Mouse (Mus musculus) testis, postnatal 14 days (tissue): ENCODE measurements around the gene P2rx5.
A peak's percentile ranks its signal among the peaks of the same experiment; 100 is the strongest.

Experiments
- DNase-seq: peaks from one replicate; pipeline ENCODE4 v3.0.0; 2021; ENCODE audit warnings: low spot score

P2rx5 gene

DNA sequence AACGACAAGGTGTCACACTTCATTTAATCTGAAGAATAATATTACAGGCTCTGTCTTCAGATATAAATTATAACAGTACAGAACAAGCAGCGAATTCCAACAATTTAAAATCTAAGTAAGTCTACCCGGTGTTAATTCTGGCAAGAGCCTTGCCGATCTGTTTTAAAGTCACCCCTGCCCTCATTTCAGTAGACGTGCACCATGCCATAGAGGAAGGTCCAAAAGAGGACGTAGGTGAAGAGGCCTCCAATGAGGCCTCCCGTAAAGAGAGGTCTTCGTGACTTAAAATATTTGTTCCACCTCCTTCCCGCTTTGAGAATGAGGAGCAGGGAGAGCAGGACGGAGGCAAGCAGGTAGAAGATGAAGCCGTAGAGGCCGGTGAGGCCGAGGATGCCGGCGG, 16.0 kb downstream of the P2rx5 start:
- DNase-seq: no peak

DNA sequence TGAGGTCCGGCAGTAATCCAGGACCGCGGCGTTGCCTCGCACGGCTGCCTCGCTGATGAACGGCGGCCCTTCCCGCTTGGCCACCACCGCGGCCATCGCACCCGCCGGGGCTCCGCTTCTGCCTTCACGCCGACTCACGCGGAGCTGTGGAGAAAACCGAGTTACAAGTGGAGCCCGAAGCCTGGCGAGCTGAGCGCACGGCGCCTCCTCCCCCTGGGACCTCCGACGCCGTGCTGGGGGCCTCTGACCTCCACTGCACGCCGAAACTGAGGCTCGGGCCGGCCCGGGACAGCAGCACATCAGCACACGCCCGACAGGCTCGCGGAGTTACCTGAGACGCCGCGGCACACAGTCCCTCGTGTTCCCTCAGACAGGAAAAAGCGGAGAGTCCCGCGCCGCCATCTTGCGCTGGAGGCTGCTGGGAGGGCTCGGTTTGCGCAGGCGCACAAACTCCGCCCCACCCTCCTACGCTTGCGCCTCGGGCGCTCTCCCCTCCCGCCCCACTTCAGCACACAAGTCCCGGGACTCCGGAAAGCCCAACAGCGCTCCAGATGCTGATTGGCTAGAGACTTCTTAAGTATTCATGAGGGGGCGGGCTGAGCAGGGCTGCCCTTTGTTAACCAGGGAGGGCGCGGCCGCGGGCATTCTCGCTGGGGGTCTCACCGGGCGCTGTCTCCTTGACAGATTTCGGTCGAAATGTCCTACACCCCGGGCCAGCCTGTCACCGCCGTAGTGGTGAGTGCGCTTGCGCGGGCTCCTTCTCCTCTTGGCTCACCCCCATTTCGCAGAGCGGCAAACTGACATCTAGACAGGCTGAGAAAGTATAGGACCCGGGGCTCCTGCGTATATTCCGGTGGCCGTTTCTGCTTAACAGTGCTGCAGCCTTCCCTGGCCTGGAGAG, 16.6 kb downstream of the P2rx5 start, which contains the start of the genes Emc6 and Tax1bp3:
Gene Emc6, minus strand, starts transcription at position 430 of the 901 bp plus-strand sequence.
Gene Tax1bp3, plus strand, starts transcription at position 476 of the 901 bp plus-strand sequence.
- DNase-seq: peak; percentile 98

DNA sequence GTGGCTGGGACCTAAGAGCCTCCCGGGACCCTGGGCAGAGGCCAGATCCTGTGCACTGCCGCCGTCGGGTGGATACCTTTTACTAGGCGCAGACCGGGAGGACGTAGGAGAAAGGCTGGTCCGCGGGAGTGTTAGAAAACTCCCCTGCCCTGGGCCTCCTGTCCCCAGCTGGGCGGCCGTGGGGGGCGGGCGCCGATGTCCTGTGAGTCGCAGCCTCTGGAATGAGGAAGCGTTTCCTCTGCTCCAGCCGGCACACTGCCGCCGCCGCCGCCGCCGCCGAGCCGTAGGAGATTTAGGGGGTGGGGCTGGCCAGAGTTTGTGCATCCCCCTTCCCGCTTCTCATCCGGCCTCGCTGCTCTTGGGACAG, 17.3 kb downstream of the P2rx5 start:
- DNase-seq: peak; percentile 72

DNA sequence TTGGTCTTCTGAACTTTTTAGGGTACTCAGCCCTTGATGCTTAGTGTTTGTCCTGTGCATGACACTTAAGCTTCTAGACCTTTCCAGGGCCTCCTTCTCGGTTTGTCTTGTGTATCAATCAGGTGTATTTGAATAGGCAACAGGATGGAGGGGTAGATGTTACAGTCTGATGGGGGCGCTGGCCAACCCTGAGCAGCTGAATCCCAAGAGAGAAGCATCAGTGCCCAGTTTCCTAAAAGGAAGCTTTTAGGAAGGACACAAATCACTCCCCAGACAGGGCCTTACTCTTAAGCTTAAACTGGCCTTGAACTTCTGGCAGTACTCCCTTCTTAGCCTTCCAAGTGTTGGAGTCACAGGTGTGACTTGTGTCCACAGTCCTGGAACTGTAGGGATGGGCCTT, 17.7 kb downstream of the P2rx5 start:
- DNase-seq: no peak

DNA sequence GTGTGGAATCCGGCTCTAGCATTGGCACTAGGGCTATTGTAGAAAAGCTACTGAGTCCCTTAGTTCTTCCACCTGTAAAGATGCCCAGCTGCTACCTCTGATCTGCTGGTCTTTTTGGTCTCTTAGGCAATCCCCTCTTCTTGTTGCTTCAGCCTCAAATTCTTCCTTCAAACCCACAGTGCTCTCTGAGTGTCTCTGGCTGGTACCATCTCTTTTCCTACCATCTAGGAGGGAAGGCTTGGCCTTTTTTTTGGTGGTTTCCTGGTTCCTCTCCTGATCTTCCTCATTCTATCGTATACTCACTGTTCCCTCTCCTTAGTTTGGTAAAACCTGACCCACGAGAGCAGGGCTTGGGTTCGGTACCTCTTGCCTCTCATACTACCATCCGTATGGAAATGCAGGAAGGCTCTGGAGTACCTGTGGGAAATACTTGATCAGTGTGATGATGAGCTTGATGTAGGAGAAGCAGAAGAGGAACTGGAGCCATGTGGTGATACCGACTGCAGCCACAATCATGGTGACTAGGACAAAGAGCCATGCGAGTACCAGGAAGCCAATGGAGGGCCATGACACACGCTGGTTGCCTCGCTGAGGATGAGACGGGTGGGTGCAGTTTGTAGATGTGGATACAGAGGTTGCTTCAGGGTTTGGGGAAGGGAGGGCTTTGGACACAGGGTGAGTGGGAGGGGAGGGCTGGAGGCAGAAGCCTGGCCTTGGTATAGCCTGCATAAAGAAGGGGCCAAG, 25.8 kb downstream of the P2rx5 start:
- no peak for DNase-seq

DNA sequence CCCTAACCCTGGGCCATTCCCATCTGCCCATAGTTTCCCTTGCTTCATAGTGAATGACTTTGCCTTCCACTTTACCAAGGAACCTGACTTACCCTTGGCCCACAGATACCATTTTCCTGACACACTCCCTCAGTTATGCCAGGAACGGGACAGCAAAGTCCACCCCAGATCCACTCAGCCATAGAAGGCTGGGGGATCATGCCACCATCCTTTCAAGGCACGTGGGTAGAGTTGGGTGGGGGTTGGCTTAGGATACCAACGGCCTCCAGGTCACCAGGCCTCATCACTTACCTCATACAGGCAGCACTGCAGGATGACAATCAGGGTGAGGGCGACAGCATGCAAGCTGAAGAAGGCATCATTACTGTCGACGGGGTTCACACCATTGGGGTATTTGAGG, 27.0 kb downstream of the P2rx5 start:
- no peak for DNase-seq

DNA sequence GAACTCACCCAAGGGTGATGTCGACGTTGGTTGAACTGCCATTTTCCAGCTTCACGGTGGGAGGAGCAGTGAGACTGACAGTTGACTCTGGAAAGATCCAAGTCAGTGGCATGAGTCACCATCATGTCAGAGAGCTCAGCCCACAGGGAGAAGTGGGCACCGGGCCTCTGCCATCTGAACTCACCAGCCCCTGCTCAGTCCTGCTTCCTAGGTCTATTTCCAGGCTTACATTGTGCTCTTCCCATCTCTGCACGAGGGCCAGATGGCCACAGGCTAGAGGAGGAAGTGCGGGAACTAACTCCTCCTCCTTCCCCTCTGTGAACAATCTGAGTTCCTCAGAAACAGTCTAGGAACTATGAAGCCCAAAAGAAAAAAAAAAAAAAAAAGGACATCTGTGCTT, 32.8 kb downstream of the P2rx5 start:
- DNase-seq: no peak

DNA sequence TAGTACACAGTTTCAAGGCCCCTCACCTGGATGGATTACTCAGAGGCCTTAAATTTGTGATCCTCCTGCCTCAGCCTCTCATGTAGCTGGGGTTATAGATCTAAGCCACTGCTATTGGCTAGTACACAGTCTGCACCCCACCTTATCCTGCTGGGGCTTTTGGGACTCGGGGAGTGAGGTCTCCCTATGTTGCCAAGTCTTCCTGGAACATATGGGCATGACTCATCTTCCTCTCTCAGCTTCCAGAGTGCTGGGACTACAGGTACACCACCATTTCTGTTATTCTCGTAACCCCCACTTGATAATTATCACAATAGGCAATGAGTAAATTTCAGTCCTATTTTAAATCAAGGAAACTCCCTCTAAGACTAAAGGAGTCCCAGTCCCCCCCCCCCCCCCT, 34.2 kb downstream of the P2rx5 start:
- DNase-seq: no peak

DNA sequence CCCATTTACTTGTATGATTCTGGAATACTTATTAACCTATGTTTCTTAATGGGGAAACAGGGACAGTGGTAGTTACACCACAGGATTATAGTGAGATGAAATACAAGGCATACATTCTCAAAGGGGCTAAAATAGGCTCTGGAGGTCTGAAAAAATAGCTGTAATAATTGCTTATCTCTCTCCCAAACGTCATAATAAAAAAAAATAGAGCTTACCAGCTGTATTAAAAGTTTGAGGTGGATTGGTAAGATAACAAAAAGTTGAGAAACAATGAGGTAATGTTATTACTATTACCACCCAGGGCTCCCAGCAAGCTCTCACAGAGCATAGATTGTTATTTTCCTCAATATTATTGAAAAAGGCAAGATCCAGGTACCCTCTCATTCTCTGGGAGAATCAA, 38.0 kb downstream of the P2rx5 start:
- DNase-seq: no peak

DNA sequence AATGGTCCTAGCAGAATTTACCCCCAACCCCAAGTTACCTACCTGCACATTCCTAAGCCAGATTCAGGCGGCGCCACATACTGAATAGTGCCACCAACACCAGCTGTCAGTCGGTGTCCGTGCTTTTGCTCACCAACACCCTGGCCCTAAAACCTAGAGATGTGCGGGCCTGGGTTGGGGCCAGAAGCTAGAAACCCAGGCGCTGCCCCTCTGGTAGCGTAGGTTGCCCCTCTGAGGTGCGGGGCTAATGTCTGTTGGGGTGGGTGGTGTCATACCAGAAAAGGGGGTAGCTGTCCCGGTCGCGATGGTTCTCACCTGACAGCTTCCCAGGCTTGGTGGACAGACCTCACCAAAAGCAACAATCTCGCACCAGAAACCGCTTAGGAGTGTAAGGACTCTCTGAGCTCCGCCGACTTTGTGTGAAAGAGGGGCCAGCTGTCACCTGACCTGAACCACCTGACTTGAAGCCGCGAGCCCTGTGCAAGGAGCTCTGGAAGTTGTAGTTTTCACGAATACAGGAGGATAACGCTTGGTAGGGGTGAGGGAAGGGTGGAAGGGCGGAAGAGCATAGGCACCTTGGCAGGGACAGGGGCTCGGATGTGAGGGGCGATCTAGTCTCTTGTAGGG, 38.5 kb downstream of the P2rx5 start, which contains the start of gene Ctns:
Gene Ctns, minus strand, starts transcription at position 440 of the 627 bp plus-strand sequence.
- DNase-seq: peak; percentile 84

DNA sequence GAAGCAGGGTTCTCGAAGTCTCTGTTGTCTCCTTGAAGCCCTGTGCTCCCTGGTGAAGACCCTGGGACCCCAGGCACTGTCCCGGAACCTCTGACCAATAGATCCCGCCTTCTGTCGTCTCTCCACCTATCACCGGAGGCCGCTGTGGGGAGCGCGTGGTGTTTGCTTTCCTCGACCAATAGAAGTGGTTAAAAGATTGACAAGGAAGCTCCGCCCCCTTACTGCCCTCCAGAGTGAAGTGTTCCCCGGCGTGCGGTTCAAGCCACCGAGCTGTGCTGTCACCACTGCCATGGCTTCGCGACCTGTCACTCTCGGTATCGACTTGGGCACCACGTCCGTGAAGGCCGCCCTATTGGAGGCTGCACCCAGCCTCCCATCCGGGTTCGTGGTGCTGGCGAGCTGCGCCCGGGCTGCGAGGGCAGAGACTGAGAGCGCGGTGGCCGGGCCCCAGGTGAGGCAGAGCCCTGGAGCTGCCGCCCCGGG, 39.0 kb downstream of the P2rx5 start, which contains the start of gene Shpk:
Gene Shpk, plus strand, starts transcription at position 231 of the 483 bp plus-strand sequence.
- peak; percentile 94 for DNase-seq

DNA sequence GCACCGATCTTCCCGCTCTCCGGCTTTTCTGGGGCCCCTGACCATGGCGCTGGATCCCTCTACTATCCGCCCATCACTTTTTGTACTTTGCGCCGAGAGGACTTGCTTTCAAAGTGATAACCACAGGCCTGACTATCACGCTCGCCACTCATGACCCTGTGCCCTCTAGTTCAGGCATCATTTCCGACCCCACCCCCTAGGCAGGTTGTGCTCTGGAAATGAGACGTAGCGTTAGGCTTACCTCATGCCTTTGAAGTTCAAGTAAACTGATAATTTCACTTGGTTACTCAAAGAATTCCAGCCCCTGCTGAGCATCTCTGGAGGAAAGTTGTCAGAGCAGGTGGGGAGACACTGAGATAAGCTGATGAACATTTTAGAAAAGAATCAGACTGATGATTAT, 39.7 kb downstream of the P2rx5 start:
- DNase-seq: no peak

DNA sequence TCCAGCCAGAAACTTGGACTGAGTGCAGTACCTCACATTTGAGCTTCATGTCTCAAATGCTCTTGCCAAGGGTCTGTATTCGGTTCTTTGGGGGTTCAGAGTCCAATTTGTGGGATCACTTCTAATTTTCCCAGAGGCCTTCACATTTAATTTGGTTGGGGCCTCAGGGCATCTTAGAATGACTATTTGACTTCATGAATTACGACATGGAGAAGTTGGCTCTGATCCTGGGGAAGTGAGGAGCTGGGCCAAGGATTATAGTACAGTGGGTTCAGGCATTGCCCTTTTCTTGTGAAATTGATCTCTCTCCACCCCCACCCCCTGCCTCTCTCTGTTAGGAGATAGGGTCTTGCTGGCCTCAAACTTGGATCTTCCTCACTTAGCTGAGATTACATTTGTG, 40.8 kb downstream of the P2rx5 start:
- no peak for DNase-seq

DNA sequence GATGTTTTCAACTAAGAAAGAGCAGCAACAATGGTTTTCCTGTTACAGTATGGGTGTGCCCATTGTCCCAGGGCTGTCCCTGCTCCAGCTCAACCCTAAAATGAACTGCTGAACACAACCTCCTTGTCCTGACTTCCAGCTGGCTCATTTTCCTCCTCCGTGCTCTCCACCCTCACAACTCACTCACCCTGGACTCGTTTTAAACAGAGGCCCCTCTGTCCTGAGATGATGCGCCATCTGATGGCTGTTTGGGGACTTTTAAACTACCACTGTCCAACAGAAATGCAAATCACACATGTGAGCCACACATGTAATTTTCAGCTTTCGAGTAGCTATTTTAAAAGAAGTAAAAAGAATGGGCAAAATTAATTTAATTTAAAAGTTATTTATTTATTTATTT, 41.4 kb downstream of the P2rx5 start:
- no peak for DNase-seq

DNA sequence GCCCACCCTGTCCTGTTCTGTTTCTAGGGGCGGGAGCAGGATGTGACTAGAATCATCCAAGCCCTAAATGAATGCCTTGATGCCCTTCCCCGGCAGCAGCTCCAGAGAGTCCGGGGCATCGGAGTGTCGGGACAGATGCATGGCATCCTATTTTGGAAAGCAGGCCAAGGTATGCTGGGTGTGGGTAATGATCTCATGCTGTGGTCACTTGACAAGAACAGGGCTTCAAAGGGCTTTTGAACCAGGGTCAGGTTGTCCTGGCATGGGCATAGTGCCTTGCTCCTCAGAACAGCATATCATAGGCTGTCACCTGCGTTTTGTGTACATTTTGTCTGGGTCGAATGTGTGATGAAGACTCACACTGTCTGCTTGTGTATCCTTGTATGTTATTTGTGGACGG, 43.7 kb downstream of the P2rx5 start:
- no peak for DNase-seq

DNA sequence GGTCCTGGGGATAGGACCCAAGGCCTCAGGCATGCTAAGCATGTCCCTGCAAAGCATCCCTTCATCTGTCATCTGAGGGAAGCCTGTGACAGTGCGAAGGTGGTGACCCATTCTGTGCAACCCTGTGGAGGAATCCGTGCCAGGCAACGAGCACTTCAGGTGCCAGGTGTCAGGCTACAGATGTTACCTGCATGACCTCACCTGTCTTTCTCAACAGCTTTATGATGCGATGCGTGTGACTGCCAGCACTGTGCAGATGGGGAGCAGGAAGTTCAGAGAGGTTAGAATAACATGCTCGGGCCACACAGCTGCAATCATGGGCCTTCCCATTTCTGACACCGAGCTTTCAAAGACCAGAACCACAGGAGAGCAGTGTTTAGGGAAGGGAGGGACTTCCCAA, 45.0 kb downstream of the P2rx5 start:
- DNase-seq: no peak

DNA sequence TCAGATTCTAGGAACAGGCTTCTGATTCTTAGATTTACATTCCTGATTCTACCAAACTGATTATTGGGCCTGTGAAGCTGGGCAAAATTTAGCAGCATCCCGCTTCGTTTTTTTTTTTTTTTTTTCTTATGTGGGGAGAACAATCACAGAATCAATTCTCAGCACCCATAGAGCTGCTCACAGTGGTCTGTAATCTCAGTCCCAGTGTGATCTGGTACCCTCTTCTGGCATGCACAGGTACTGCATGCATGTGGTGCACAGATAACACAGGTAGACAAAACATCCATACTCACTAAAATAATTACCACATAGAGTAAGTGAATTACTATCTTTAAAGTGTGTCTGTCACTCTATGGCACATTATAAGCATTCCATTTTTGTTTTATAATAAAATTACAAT, 47.4 kb downstream of the P2rx5 start:
- DNase-seq: no peak

DNA sequence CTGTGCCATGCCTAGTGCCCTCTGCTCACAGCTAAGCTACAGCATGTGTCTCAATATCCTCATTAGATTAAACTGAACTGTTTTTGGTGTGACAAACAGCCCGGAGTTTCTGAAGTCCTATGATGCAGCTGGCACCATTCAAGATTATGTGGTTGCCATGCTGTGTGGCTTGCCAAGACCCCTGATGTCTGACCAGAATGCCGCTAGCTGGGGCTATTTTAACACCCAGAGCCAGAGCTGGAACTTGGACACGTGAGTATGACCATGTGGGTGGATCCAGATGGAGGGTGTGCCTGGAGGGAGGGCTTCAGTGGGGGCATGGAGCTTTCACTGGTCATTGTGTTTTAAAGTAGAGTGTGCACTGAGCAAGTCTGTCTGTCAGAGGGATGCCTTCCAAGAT, 53.7 kb downstream of the P2rx5 start:
- DNase-seq: no peak

DNA sequence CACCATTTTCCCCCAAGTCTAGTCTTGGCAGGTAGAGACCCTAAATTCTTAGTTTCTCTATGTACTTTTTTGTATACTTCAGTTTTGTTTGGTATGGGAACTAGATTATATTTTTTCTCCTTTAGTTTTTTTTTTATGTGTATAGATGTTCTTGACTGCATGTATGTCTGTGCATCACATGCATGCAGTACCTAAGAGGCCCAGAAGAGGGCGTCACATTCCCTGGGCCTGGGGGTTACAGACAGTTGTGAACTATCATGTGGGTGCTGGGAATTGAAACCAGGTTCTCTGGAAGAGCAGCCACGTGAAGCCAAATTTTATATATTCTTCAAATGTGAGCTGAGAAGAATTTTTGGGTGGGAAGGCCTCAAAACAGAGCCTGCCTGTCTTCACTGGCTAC, 59.5 kb downstream of the P2rx5 start:
- DNase-seq: no peak

DNA sequence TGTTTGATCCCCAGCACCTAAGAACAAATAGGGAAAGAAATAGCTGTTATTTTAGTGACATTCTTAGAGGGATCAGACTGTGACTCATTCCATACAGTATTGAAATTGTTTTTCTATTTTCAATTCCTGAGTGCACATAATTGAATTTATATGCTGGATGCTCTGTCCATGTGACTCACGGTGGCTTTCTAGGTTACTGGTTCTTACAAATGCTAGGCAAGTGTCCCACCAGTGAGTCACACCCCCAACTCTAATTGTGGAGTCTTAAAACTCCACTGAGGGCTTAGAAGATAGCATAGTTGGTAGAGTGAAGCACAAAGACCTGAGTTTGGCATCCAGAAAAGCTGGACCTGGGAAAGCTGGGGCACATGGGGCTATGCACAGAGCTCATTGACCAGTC, 60.4 kb downstream of the P2rx5 start:
- DNase-seq: no peak
